Mouse (Mus musculus): ENCODE data around the gene Ifngr1. TPM values are rescaled to one million over a fixed set of nuclear protein-coding genes. Genes with fewer than 3 reads are reported as not detected.

The Ifngr1 gene
- polyA plus RNA-seq (2015; fragmentation: Illumina TruSeq; extraction: RNeasy Lipid Tissue Mini Kit (QIAGEN cat#74804); ENCODE audit: insufficient read depth, low replicate concordance): 237 TPM

GRCm38 (mm10) chr10:19591641-19592441 lies at the start of gene Ifngr1:
Gene Ifngr1 (plus strand): TSS chr10:19591949.

GRCm38 (mm10) chr10:19621408-19622048 lies 29.8 kb downstream of the Ifngr1 start, which contains the start of gene Il22ra2:
Gene Il22ra2 (plus strand): TSS chr10:19621998.

Other genes starting within 250 kb of the Ifngr1 start
- gene Olig3, start 235.4 kb upstream of the Ifngr1 start, polyA plus RNA-seq (2015; fragmentation: Illumina TruSeq; extraction: RNeasy Lipid Tissue Mini Kit (QIAGEN cat#74804); ENCODE audit: insufficient read depth, low replicate concordance): not detected
- gene Il22ra2, start 30.0 kb downstream of the Ifngr1 start, polyA plus RNA-seq (2015; fragmentation: Illumina TruSeq; extraction: RNeasy Lipid Tissue Mini Kit (QIAGEN cat#74804); ENCODE audit: insufficient read depth, low replicate concordance): 9.9 TPM
- gene Il20ra, start 120.6 kb downstream of the Ifngr1 start, polyA plus RNA-seq (2015; fragmentation: Illumina TruSeq; extraction: RNeasy Lipid Tissue Mini Kit (QIAGEN cat#74804); ENCODE audit: insufficient read depth, low replicate concordance): not detected

Data from spleen, adult 10 weeks (tissue).